Mouse (Mus musculus): ENCODE data around the gene Zfp280c. TPM values are rescaled to one million over a fixed set of nuclear protein-coding genes. Genes with fewer than 3 reads are reported as not detected.

The Zfp280c gene
- total RNA-seq, 2 experiments from 2014 or later: 14.4 to 15.3 TPM

DNA sequence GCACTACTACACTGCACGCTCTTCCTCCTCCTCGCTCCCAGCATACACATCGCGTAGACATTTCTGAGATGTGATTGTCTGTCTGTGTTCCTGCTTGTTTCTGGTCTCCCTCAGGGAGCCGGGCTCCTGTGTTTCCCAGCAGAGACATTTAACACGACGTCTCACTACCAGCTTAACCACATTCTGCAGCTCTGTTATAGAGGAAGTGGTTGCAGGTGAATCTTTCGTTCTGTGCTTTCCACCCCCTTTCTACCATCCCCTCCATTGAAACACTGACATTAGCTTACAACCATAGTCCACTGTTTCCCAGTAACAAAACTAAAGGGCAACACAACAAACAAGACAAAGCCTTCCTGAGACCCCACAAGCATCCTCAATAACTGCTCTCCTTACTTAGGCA lies 100.5 kb downstream of the Zfp280c start:
- no peak for DNase-seq (ENCODE audit: low spot score in 2 of 2)

Small RNAs within 50 kb of the gene (microRNA-seq; reads per million reads assigned to microRNA genes)
- not detected for gene Gm27828

Other genes with a start within 250 kb of the Zfp280c start
- gene Elf4, start 131.4 kb downstream of the Zfp280c start, total RNA-seq (2021): 10 to 100 TPM; 19.2 to 19.5 TPM
- 10 to 100 TPM; 40.0 to 43.3 TPM for gene Aifm1, start 80.9 kb downstream of the Zfp280c start, total RNA-seq (2021)
- gene Rab33a, start 75.2 kb downstream of the Zfp280c start, total RNA-seq (2021): 1 to 10 TPM in 1 of 2 experiments, under 1 TPM in 1; 0.56 to 1.8 TPM
- 1 to 10 TPM; 2.3 to 3.1 TPM for gene Slc25a14, start 28.9 kb upstream of the Zfp280c start, total RNA-seq (2021)
- gene Gpr119, start 80.0 kb upstream of the Zfp280c start, total RNA-seq (2021): not detected
- gene Rbmx2, start 100.5 kb upstream of the Zfp280c start, total RNA-seq (2021): 1 to 10 TPM; 3.6 to 5.0 TPM

Data from gastrocnemius, postnatal 4 days (tissue).